Mouse (Mus musculus) E14TG2a.4 (cell line): ENCODE results near the gene Dgat2.

Experiments used
- CTCF ChIP-seq: conservative IDR thresholded peaks from 2 replicates; pipeline ENCODE4 v1.5.1; 2014; ENCODE audit warnings: low read length
- NANOG ChIP-seq: IDR thresholded peaks from 2 replicates; pipeline ENCODE4 v1.6.1; 2014; ENCODE audit warnings: borderline replicate concordance, low read length, mixed read lengths

- TF ChIP-seq CTCF (no peak), NANOG (no peak)
These were observed 12.0 kb downstream of the Dgat2 start for GRCm38 (mm10) chr7:99170519-99170918.
